Mouse (Mus musculus) stomach, postnatal 0 days (tissue): ENCODE results near the gene Adora3.

Source experiments
- CTCF ChIP-seq: IDR thresholded peaks from 2 replicates; pipeline ENCODE4 v1.5.1; 2016; ENCODE audit warnings: antibody characterized with exemption, low read depth, mild to moderate bottlenecking, moderate library complexity
- EP300 ChIP-seq: optimal IDR thresholded peaks from 2 replicates; pipeline ENCODE3; 2016; ENCODE audit warnings: antibody characterized with exemption

DNA sequence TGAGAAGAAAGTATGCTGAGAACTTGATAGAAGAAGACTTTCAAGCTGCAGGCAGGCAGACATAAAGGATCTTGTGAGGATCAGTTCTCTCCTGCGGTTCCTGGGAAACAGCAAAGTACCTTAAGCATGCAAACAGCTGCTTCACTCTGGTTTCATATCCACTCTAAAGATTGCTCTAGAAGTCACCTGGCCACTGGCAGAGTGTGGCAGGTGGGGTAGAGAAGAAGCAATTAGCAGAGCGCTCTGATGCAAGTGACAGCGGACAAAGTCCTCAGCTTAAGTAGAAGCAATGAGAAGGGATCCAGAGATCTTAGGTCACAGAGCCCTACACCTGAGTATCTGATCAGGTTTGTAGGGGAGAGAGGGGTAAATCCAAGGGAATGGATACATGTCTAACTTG is 39.1 kb upstream of the Adora3 start:
- no peak for TF ChIP-seq EP300
- TF ChIP-seq CTCF, result no peak
